Mouse (Mus musculus) MEL (cell line): ENCODE data around the gene Kcnk18. TPM values are rescaled to one million over a fixed set of nuclear protein-coding genes. Genes with fewer than 3 reads are reported as not detected.

ENCODE experiments used
- DNase-seq: peaks from one replicate; pipeline ENCODE4 v3.0.0; 2011; ENCODE audit warnings: low read depth, low spot score
- H3K27ac ChIP-seq: 2 replicates; pipeline ENCODE4 v1.5.1; 2012; ENCODE audit warnings: low read depth, mild to moderate bottlenecking, control low read depth, low read length, moderate library complexity; ENCODE audit not compliant: control insufficient read depth
- H3K27me3 ChIP-seq, 2 experiments: fragments of 150-350 bp in 1 of 2; sonication (generic) in 1 of 2; 2 replicates each; pipeline ENCODE4 v1.6.1; 2012; ENCODE audit warnings: low read length in 2 of 2, mild to moderate bottlenecking in 2 of 2, improper control_type of control experiment in 1 of 2, moderate library complexity in 1 of 2; ENCODE audit not compliant: insufficient read depth in 2 of 2, control insufficient read depth in 1 of 2
- H3K36me3 ChIP-seq, 2 experiments: 2 replicates each; pipeline ENCODE4 v1.6.1; 2012 to 2014; ENCODE audit warnings: low read length in 2 of 2, improper control_type of control experiment in 1 of 2, inconsistent platforms in 1 of 2, mild to moderate bottlenecking in 1 of 2; ENCODE audit not compliant: insufficient read depth in 2 of 2, control insufficient read depth in 1 of 2
- H3K4me1 ChIP-seq, 2 experiments: fragments of 150-350 bp in 1 of 2; sonication (generic) in 1 of 2; 2 replicates each; pipeline ENCODE4 v1.6.1; 2012; ENCODE audit warnings: low read length in 2 of 2, improper control_type of control experiment in 1 of 2, mild to moderate bottlenecking in 1 of 2; ENCODE audit not compliant: insufficient read depth in 2 of 2, control insufficient read depth in 1 of 2
- H3K4me3 ChIP-seq, 2 experiments: fragments of 150-350 bp in 1 of 2; sonication (generic) in 1 of 2; 2 replicates each; pipeline ENCODE4 v1.5.1; 2012; ENCODE audit warnings: low read depth in 2 of 2, low read length in 2 of 2, mild to moderate bottlenecking in 2 of 2, moderate library complexity in 2 of 2, control low read depth in 1 of 2, improper control_type of control experiment in 1 of 2; ENCODE audit not compliant: control insufficient read depth in 1 of 2, insufficient read depth in 1 of 2
- H3K79me2 ChIP-seq: 2 replicates; pipeline ENCODE4 v1.6.1; 2012; ENCODE audit warnings: mild to moderate bottlenecking, low read length, moderate library complexity; ENCODE audit not compliant: control insufficient read depth, poor library complexity, insufficient read depth
- H3K9ac ChIP-seq: 2 replicates; pipeline ENCODE4 v1.6.1; 2012; ENCODE audit warnings: low read depth, mild to moderate bottlenecking, control low read depth, low read length, moderate library complexity; ENCODE audit not compliant: control insufficient read depth, poor library complexity, severe bottlenecking
- H3K9me3 ChIP-seq: fragments of 150-350 bp; sonication (generic); replicated peaks from 2 replicates; pipeline ENCODE4 v1.6.1; 2012; ENCODE audit warnings: mild to moderate bottlenecking, low read length, improper control_type of control experiment, moderate library complexity; ENCODE audit not compliant: insufficient read depth
- CHD2 ChIP-seq: IDR thresholded peaks from 2 replicates; pipeline ENCODE4 v1.6.1; 2011; ENCODE audit warnings: low read length, improper control_type of control experiment
- CTCF ChIP-seq, 3 experiments: IDR thresholded peaks in 2 of 3; conservative IDR thresholded peaks in 1 of 3; 2 replicates each; pipeline ENCODE4 v1.5.1; 2011 to 2012; ENCODE audit warnings: low read length in 3 of 3, low read depth in 2 of 3, mild to moderate bottlenecking in 2 of 3, improper control_type of control experiment in 1 of 3, inconsistent platforms in 1 of 3, mixed read lengths in 1 of 3, moderate library complexity in 1 of 3; ENCODE audit not compliant: control insufficient read depth in 1 of 3, insufficient read depth in 1 of 3, poor library complexity in 1 of 3, severe bottlenecking in 1 of 3
- E2F4 ChIP-seq: IDR thresholded peaks from 2 replicates; pipeline ENCODE4 v1.6.1; 2011; ENCODE audit warnings: low read depth, low read length, improper control_type of control experiment, borderline replicate concordance
- ELF1 ChIP-seq: IDR thresholded peaks from 2 replicates; pipeline ENCODE4 v1.6.1; 2014; ENCODE audit warnings: low read depth, mild to moderate bottlenecking, inconsistent platforms, low read length, improper control_type of control experiment, moderate library complexity
- EP300 ChIP-seq, 2 experiments: IDR thresholded peaks; 2 replicates each; pipeline ENCODE4 v1.6.1; 2011; ENCODE audit warnings: improper control_type of control experiment in 2 of 2, low read length in 2 of 2, low read depth in 1 of 2, mild to moderate bottlenecking in 1 of 2
- ETS1 ChIP-seq: IDR thresholded peaks from 2 replicates; pipeline ENCODE4 v1.6.1; 2012; ENCODE audit warnings: low read depth, mild to moderate bottlenecking, inconsistent platforms, low read length, improper control_type of control experiment, moderate library complexity
- GABPA ChIP-seq: IDR thresholded peaks from 2 replicates; pipeline ENCODE4 v1.6.1; 2012; ENCODE audit warnings: low read depth, mild to moderate bottlenecking, inconsistent platforms, low read length, improper control_type of control experiment, moderate library complexity
- JUND ChIP-seq: IDR thresholded peaks from 2 replicates; pipeline ENCODE4 v1.6.1; 2011; ENCODE audit warnings: low read depth, mild to moderate bottlenecking, improper control_type of control experiment, low read length
- KAT2A ChIP-seq: conservative IDR thresholded peaks from 2 replicates; pipeline ENCODE4 v1.6.1; 2012; ENCODE audit warnings: low read depth, low read length, improper control_type of control experiment, inconsistent platforms
- MAX ChIP-seq: IDR thresholded peaks from 2 replicates; pipeline ENCODE4 v1.6.1; 2011; ENCODE audit warnings: low read length, improper control_type of control experiment
- MYB ChIP-seq: IDR thresholded peaks from 2 replicates; pipeline ENCODE4 v1.6.1; 2011; ENCODE audit warnings: mild to moderate bottlenecking, low read depth, low read length, improper control_type of control experiment
- NELFE ChIP-seq: IDR thresholded peaks from 2 replicates; pipeline ENCODE4 v1.6.1; 2011; ENCODE audit warnings: low read depth, low read length, improper control_type of control experiment
- NRF1 ChIP-seq: IDR thresholded peaks from 2 replicates; pipeline ENCODE4 v1.6.1; 2014; ENCODE audit warnings: low read depth, mild to moderate bottlenecking, inconsistent platforms, low read length, improper control_type of control experiment, moderate library complexity; ENCODE audit not compliant: poor library complexity, insufficient read depth, severe bottlenecking
- RAD21 ChIP-seq: IDR thresholded peaks from 2 replicates; pipeline ENCODE4 v1.6.1; 2011; ENCODE audit warnings: mild to moderate bottlenecking, low read depth, low read length, improper control_type of control experiment
- RCOR1 ChIP-seq: IDR thresholded peaks from 2 replicates; pipeline ENCODE4 v1.6.1; 2012; ENCODE audit warnings: low read depth, mild to moderate bottlenecking, inconsistent platforms, low read length, improper control_type of control experiment
- USF1 ChIP-seq: IDR thresholded peaks from 2 replicates; pipeline ENCODE4 v1.6.1; 2014; ENCODE audit warnings: low read depth, mild to moderate bottlenecking, inconsistent platforms, low read length, improper control_type of control experiment, moderate library complexity
- USF2 ChIP-seq, 2 experiments: IDR thresholded peaks; 2 replicates each; pipeline ENCODE4 v1.6.1; 2011 to 2012; ENCODE audit warnings: improper control_type of control experiment in 2 of 2, low read length in 2 of 2, borderline replicate concordance in 1 of 2, inconsistent platforms in 1 of 2, low read depth in 1 of 2, mild to moderate bottlenecking in 1 of 2; ENCODE audit not compliant: insufficient read depth in 1 of 2
- ZC3H11A ChIP-seq: IDR thresholded peaks from 2 replicates; pipeline ENCODE4 v1.6.1; 2012; ENCODE audit warnings: low read depth, mild to moderate bottlenecking, inconsistent platforms, low read length, improper control_type of control experiment
- ZKSCAN1 ChIP-seq: IDR thresholded peaks from 2 replicates; pipeline ENCODE4 v1.6.1; 2012; ENCODE audit warnings: low read depth, mild to moderate bottlenecking, inconsistent platforms, low read length, improper control_type of control experiment, moderate library complexity
- polyA plus RNA-seq, 2 experiments: library from polyadenylated mRNA; stranded (reverse) in 1 of 2; unstranded in 1 of 2; fragments of >175 nt in 1 of 2; fragments of >200 nt in 1 of 2; gene quantifications; 2 replicates each; pipeline versions ENCODE4 v1.2.1 to v1.2.4; 2012; ENCODE audit warnings: low replicate concordance in 2 of 2, low read depth in 1 of 2; ENCODE audit not compliant: insufficient read length in 2 of 2, insufficient read depth in 1 of 2, missing spikeins in 1 of 2
- total RNA-seq: library from RNA; depleted of rRNA; stranded (reverse); fragments of 300-350 nt; gene quantifications from 2 replicates; pipeline ENCODE4 v1.2.3, GENCODE M21; 2012; rRNA removed

Kcnk18 gene
- total and polyA plus RNA-seq, 3 experiments: not detected

DNA sequence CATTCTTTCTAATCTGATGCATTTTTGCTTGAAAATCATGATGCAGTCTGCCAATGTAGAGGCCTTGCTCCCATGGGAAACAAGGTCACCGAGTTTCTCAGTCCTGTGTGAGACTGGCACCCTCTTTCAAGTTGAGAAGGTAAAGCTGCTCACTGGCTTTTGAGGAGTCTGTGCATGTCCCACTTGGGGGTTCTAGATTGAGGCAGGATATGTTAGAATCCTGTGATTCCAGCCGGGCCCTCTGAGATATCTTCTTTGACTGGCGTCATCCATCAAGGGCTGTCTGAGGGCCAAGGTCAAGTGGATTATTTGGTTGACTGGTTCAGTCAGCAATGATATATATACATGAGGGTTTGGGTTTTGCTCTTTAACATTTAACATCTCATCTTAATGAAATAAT is 63.0 kb downstream of the Kcnk18 start:
- Histone ChIP-seq H3K4me3 (no peak overlapping the region), H3K27me3 (no peaks in the 10 kb centered on the region), H3K9ac (no peak overlapping the region), H3K27ac (no peak overlapping the region), H3K4me1 (no peaks in the 10 kb centered on the region), H3K36me3 (no peaks in the 10 kb centered on the region; a peak in 1 of 4 replicates), H3K79me2 (no peaks in the 10 kb centered on the region), H3K9me3 (no peaks in the 10 kb centered on the region)
- DNase-seq: no peak
- TF ChIP-seq MAX: no peak
- no peak for TF ChIP-seq EP300 (IDR thresholded peaks at IDR 0.05; ENCODE audit: low read depth in 1 of 2, low read length in 2 of 2)
- no peak for TF ChIP-seq RAD21
- TF ChIP-seq NELFE: no peak
- TF ChIP-seq GABPA: no peak
- TF ChIP-seq ETS1: no peak
- no peak for TF ChIP-seq NRF1
- TF ChIP-seq ELF1: no peak
- TF ChIP-seq USF2 (IDR thresholded peaks at IDR 0.05; ENCODE audit: borderline replicate concordance in 1 of 2, insufficient read depth in 1 of 2, low read depth in 1 of 2, low read length in 2 of 2): no peak
- no peak for TF ChIP-seq CHD2
- TF ChIP-seq E2F4: no peak
- no peak for TF ChIP-seq KAT2A
- TF ChIP-seq ZC3H11A: no peak
- TF ChIP-seq RCOR1: no peak
- no peak for TF ChIP-seq USF1
- TF ChIP-seq MYB: no peak
- no peak for TF ChIP-seq CTCF (IDR thresholded peaks at IDR 0.05 in 2 of 3, conservative IDR thresholded peaks at IDR 0.05 in 1 of 3; ENCODE audit: control insufficient read depth in 1 of 3, insufficient read depth in 1 of 3, low read depth in 2 of 3, low read length in 3 of 3, poor library complexity in 1 of 3, severe bottlenecking in 1 of 3)
- no peak for TF ChIP-seq ZKSCAN1
- TF ChIP-seq JUND: no peak

Other genes with a start within 250 kb of the Kcnk18 start
- gene Shtn1, start 143.1 kb upstream of the Kcnk18 start, total RNA-seq: 0.10 TPM in 1 of 2 replicates, not detected in the other
- under 1 TPM in 1 of 2 experiments, not detected in 1; 0.17 TPM for gene Shtn1, start 143.1 kb upstream of the Kcnk18 start, polyA plus RNA-seq
- not detected in 2 replicates for gene Vax1, start 49.2 kb upstream of the Kcnk18 start, total RNA-seq
- not detected for gene Vax1, start 49.2 kb upstream of the Kcnk18 start, polyA plus RNA-seq
- gene Slc18a2, start 41.7 kb downstream of the Kcnk18 start, total RNA-seq: 1.0 and 1.5 TPM in 2 replicates
- gene Slc18a2, start 41.7 kb downstream of the Kcnk18 start, polyA plus RNA-seq: 1 to 10 TPM in 1 of 2 experiments, not detected in 1; 4.2 TPM
- gene Rps12-ps3, start 103.1 kb downstream of the Kcnk18 start, total RNA-seq: 348 and 662 TPM in 2 replicates
- 1,000 to 10,000 TPM in 1 of 2 experiments, not detected in 1; 4,283 TPM for gene Rps12-ps3, start 103.1 kb downstream of the Kcnk18 start, polyA plus RNA-seq
- 49.8 and 52.1 TPM in 2 replicates for gene Pdzd8, start 126.6 kb downstream of the Kcnk18 start, total RNA-seq
- gene Pdzd8, start 126.6 kb downstream of the Kcnk18 start, polyA plus RNA-seq: 100 to 1,000 TPM in 1 of 2 experiments, 10 to 100 TPM in 1; 46.4 to 137 TPM
- 0.07 and 0.08 TPM in 2 replicates for gene Emx2, start 239.2 kb downstream of the Kcnk18 start, total RNA-seq
- not detected for gene Emx2, start 239.2 kb downstream of the Kcnk18 start, polyA plus RNA-seq